Mouse (Mus musculus) layer of hippocampus, adult 2 months (tissue): ENCODE measurements around the gene Cntn3. TPM values are rescaled to one million over a fixed set of nuclear protein-coding genes. Genes with fewer than 3 reads are reported as not detected.

Source experiments
- DNase-seq, 2 experiments: peaks; one replicate each; pipeline ENCODE4 v3.0.0; 2022; ENCODE audit warnings: low spot score in 2 of 2
- H3K27ac ChIP-seq: fragments of 200-600 bp; 2 replicates; pipeline ENCODE4 v1.8.1; 2022
- H3K4me3 ChIP-seq: fragments of 200-600 bp; 2 replicates; pipeline ENCODE4 v1.8.1; 2022; ENCODE audit warnings: mild to moderate bottlenecking
- CTCF ChIP-seq: fragments of 200-600 bp; conservative IDR thresholded peaks from 2 replicates; pipeline ENCODE4 v1.8.1; 2022; ENCODE audit warnings: antibody characterized with exemption, mild to moderate bottlenecking, moderate library complexity
- total RNA-seq, 2 experiments: library from RNA; stranded (reverse); gene quantifications; 2 replicates each; pipeline ENCODE4 v1.2.3; 2021

The Cntn3 gene
- total RNA-seq, 2 experiments from 2014 or later = 12.1 to 13.7 TPM

GRCm38 (mm10) chr6:102555814-102556437, 17.0 kb downstream of the Cntn3 start:
- DNase-seq = no peak
- TF ChIP-seq CTCF = no peak
- Histone ChIP-seq H3K27ac (peak overlapping the region; percentile 48; the same call in 1 of the 2 replicates), H3K4me3 (no peak overlapping the region)

- no peak for TF ChIP-seq CTCF
- Histone ChIP-seq H3K4me3 (no peak overlapping the region), H3K27ac (peak overlapping the region; percentile 48; the same call in 1 of the 2 replicates)
- DNase-seq = no peak
Observed at GRCm38 (mm10) chr6:102555067-102555657, 17.7 kb downstream of the Cntn3 start.

- no peak for TF ChIP-seq CTCF
- DNase-seq = peak in 1 of 2 experiments; percentile 36
Observed at GRCm38 (mm10) chr6:102541633-102542412, 31.1 kb downstream of the Cntn3 start.

GRCm38 (mm10) chr6:102535599-102535998, 37.3 kb downstream of the Cntn3 start:
- no peak overlapping the region for H3K4me3 ChIP-seq

More at GRCm38 (mm10) chr6:102541633-102542412, 31.1 kb downstream of the Cntn3 start:
- no peak overlapping the region for H3K4me3 ChIP-seq
- H3K27ac ChIP-seq = no peak overlapping the region

GRCm38 (mm10) chr6:102523037-102523436, 49.9 kb downstream of the Cntn3 start:
- no peak for DNase-seq
- H3K27ac ChIP-seq = no peak overlapping the region
- H3K4me3 ChIP-seq = no peak overlapping the region
- no peak for TF ChIP-seq CTCF

More at GRCm38 (mm10) chr6:102535599-102535998, 37.3 kb downstream of the Cntn3 start:
- H3K27ac ChIP-seq = no peak overlapping the region
- no peak for TF ChIP-seq CTCF
- DNase-seq = no peak

GRCm38 (mm10) chr6:102520977-102521376, 51.9 kb downstream of the Cntn3 start:
- no peak for TF ChIP-seq CTCF
- Histone ChIP-seq H3K4me3 (no peak overlapping the region), H3K27ac (no peak overlapping the region)
- no peak for DNase-seq

GRCm38 (mm10) chr6:102515231-102515630, 57.7 kb downstream of the Cntn3 start:
- Histone ChIP-seq H3K27ac (no peak overlapping the region), H3K4me3 (no peak overlapping the region)
- DNase-seq = no peak
- TF ChIP-seq CTCF = no peak

- DNase-seq = no peak
- H3K4me3 ChIP-seq = no peak overlapping the region
- no peak for TF ChIP-seq CTCF
- no peak overlapping the region for H3K27ac ChIP-seq
Observed at GRCm38 (mm10) chr6:102512085-102512484, 60.8 kb downstream of the Cntn3 start.

GRCm38 (mm10) chr6:102485509-102485908, 87.4 kb downstream of the Cntn3 start:
- H3K27ac ChIP-seq = 0 out of 2 replicates have a peak overlapping the region, but pooled peaks have one; percentile 14
- peak in 1 of 2 experiments; percentile 41 for DNase-seq
- no peak for TF ChIP-seq CTCF

GRCm38 (mm10) chr6:102478320-102479080, 94.4 kb downstream of the Cntn3 start:
- Histone ChIP-seq H3K4me3 (no peak overlapping the region), H3K27ac (no peak overlapping the region)
- no peak for DNase-seq
- no peak for TF ChIP-seq CTCF

More at GRCm38 (mm10) chr6:102485509-102485908, 87.4 kb downstream of the Cntn3 start:
- no peak overlapping the region for H3K4me3 ChIP-seq

GRCm38 (mm10) chr6:102438353-102438752, 134.5 kb downstream of the Cntn3 start:
- H3K4me3 ChIP-seq = no peak overlapping the region
- peak overlapping the region; percentile 56 for H3K27ac ChIP-seq
- no peak for TF ChIP-seq CTCF
- DNase-seq = no peak

- H3K4me3 ChIP-seq = no peak overlapping the region
- H3K27ac ChIP-seq = peak overlapping the region; percentile 53; the same call in 1 of the 2 replicates
- no peak for TF ChIP-seq CTCF
- DNase-seq = peak in 1 of 2 experiments; percentile 11
Observed at GRCm38 (mm10) chr6:102427549-102427948, 145.4 kb downstream of the Cntn3 start.

GRCm38 (mm10) chr6:102421781-102422180, 151.1 kb downstream of the Cntn3 start:
- DNase-seq = no peak
- no peak for TF ChIP-seq CTCF
- H3K4me3 ChIP-seq = no peak overlapping the region
- H3K27ac ChIP-seq = no peak overlapping the region
